Mouse (Mus musculus): ENCODE data around the gene Rnf224.

- TF ChIP-seq POLR2A (IDR thresholded peaks at IDR 0.05; ENCODE audit: borderline replicate concordance, insufficient read depth, low read length) = no peak
- TF ChIP-seq CTCF (IDR thresholded peaks at IDR 0.05; ENCODE audit: borderline replicate concordance, insufficient read depth, low read depth, low read length) = no peak
These were observed 15.2 kb downstream of the Rnf224 start for GRCm38 (mm10) chr2:25221331-25221772.

Measured in cerebellum, adult 2 months (tissue).